In genomic region chr9:50658941-50659388, GRCm38 (mm10) we compare ENCODE assay signal across 8 mouse cellular contexts. TPM values are rescaled to one million over a fixed set of nuclear protein-coding genes. Genes with fewer than 3 reads are reported as not detected.
DNase-seq lines count a peak whose midpoint lies in the region; ATAC-seq lines count a peak whose summit lies in the region.

No protein-coding gene starts in this region.

- H3K27me3 ChIP-seq in erythroblast, embryonic 14.5 days (ENCODE audit: control insufficient read depth): no peaks in the 10 kb centered on the region
- no peaks in the 10 kb centered on the region for H3K27me3 ChIP-seq in hindbrain, embryonic 13.5 days

- H3K4me2 ChIP-seq in hindbrain, embryonic 13.5 days: peak overlapping the region; percentile 77

- ATAC-seq in erythroblast, adult 5-6 weeks (replicated peaks; ENCODE audit: low FRiP score, poor library complexity, severe bottlenecking): no peak; the same call in 1 of the 2 replicates
- ATAC-seq in hindbrain, embryonic 13.5 days (ENCODE audit: low FRiP score): peak; percentile 78
- peak; percentile 15 for ATAC-seq in megakaryocyte-erythroid progenitor cell, adult 5-6 weeks (replicated peaks; ENCODE audit: low FRiP score, low TSS enrichment, poor library complexity, severe bottlenecking)

- under 1% methylated on average over 28 of the region's 28 CpGs for WGBS in hindbrain, embryonic 13.5 days

- peak; percentile 4 for DNase-seq in spleen, adult 12 weeks (ENCODE audit: low spot score)
- no peak for DNase-seq in spleen, postnatal 10 days (ENCODE audit: low spot score in 2 of 2)
- no peak for DNase-seq in layer of hippocampus, postnatal 10 days (ENCODE audit: low spot score in 2 of 2)
- DNase-seq in thymus, postnatal 36 days: no peak

- H3K4me3 ChIP-seq in erythroblast, embryonic 14.5 days (replicated peaks): peak overlapping the region; percentile 100
- H3K4me3 ChIP-seq in hindbrain, embryonic 13.5 days: peak overlapping the region; percentile 96

- peaks cover 25% of the 10 kb centered on the region for H3K4me1 ChIP-seq in erythroblast, embryonic 14.5 days (ENCODE audit: control insufficient read depth)
- peaks cover 23% of the 10 kb centered on the region for H3K4me1 ChIP-seq in hindbrain, embryonic 13.5 days (replicated peaks)

- peak overlapping the region; percentile 92 for H3K9ac ChIP-seq in hindbrain, embryonic 13.5 days

- H3K27ac ChIP-seq in hindbrain, embryonic 13.5 days: peak overlapping the region; percentile 89

- peaks cover 18% of the 10 kb centered on the region for H3K36me3 ChIP-seq in erythroblast, embryonic 14.5 days (ENCODE audit: control insufficient read depth)
- peaks cover 40% of the 10 kb centered on the region for H3K36me3 ChIP-seq in hindbrain, embryonic 13.5 days

- H3K9me3 ChIP-seq in erythroblast, embryonic 14.5 days (ENCODE audit: control insufficient read depth, low read length): no peaks in the 10 kb centered on the region
- H3K9me3 ChIP-seq in hindbrain, embryonic 13.5 days: no peaks in the 10 kb centered on the region

RNA-seq across cellular contexts. Expression of gene Dlat, which starts 0.6 kb away (rescaled TPM):
- polyA plus RNA-seq in erythroblast, embryonic 14.5 days (2012): 1.2 and 1.3 TPM in 2 replicates
- total RNA-seq in erythroblast, adult 5-6 weeks (2015; ENCODE audit: low replicate concordance): 16.7 and 19.8 TPM in 2 replicates
- total RNA-seq in erythroblast, adult 5-6 weeks (2017; ENCODE audit: low replicate concordance): 6.7 and 16.4 TPM in 2 replicates
- 45.0 and 46.3 TPM in 2 replicates for polyA plus RNA-seq in hindbrain, embryonic 13.5 days (2015; fragmentation: Nextera tagmentation; extraction: Ambion mirVana)
- 41.0 and 51.5 TPM in 2 replicates for total RNA-seq in megakaryocyte-erythroid progenitor cell, adult 5-6 weeks (2014; fragmentation: Nextera tagmentation)
- total RNA-seq in megakaryocyte-erythroid progenitor cell, adult 5-6 weeks (2017): 52.4 and 68.9 TPM in 2 replicates
- total RNA-seq in layer of hippocampus, postnatal 10 days (2021): 100 to 1,000 TPM; 128 to 140 TPM

RNA-seq across cellular contexts. Expression of gene Nkapd1, which starts 41.7 kb away (rescaled TPM):
- polyA plus RNA-seq in erythroblast, embryonic 14.5 days (2012): 0.12 and 0.25 TPM in 2 replicates
- total RNA-seq in erythroblast, adult 5-6 weeks (2015; ENCODE audit: low replicate concordance): 9.0 and 15.3 TPM in 2 replicates
- 5.3 and 7.2 TPM in 2 replicates for total RNA-seq in erythroblast, adult 5-6 weeks (2017; ENCODE audit: low replicate concordance)
- 24.5 and 25.9 TPM in 2 replicates for polyA plus RNA-seq in hindbrain, embryonic 13.5 days (2015; fragmentation: Nextera tagmentation; extraction: Ambion mirVana)
- total RNA-seq in megakaryocyte-erythroid progenitor cell, adult 5-6 weeks (2014; fragmentation: Nextera tagmentation): 21.6 and 27.6 TPM in 2 replicates
- 46.2 and 51.8 TPM in 2 replicates for total RNA-seq in megakaryocyte-erythroid progenitor cell, adult 5-6 weeks (2017)
- total RNA-seq in layer of hippocampus, postnatal 10 days (2021): 10 to 100 TPM; 24.4 to 26.4 TPM

RNA-seq across cellular contexts. Expression of gene Pih1d2, which starts 41.8 kb away (rescaled TPM):
- 0.18 TPM in 1 of 2 replicates, not detected in the other for polyA plus RNA-seq in erythroblast, embryonic 14.5 days (2012)
- total RNA-seq in erythroblast, adult 5-6 weeks (2015; ENCODE audit: low replicate concordance): not detected in 2 replicates
- 0.42 and 1.0 TPM in 2 replicates for total RNA-seq in erythroblast, adult 5-6 weeks (2017; ENCODE audit: low replicate concordance)
- polyA plus RNA-seq in hindbrain, embryonic 13.5 days (2015; fragmentation: Nextera tagmentation; extraction: Ambion mirVana): 5.7 and 7.5 TPM in 2 replicates
- total RNA-seq in megakaryocyte-erythroid progenitor cell, adult 5-6 weeks (2014; fragmentation: Nextera tagmentation): 3.5 and 3.8 TPM in 2 replicates
- 10.4 TPM in 1 of 2 replicates, not detected in the other for total RNA-seq in megakaryocyte-erythroid progenitor cell, adult 5-6 weeks (2017)
- total RNA-seq in layer of hippocampus, postnatal 10 days (2021): 1 to 10 TPM; 1.9 to 3.1 TPM

RNA-seq across cellular contexts. Expression of gene Timm8b, which starts 55.3 kb away (rescaled TPM):
- polyA plus RNA-seq in erythroblast, embryonic 14.5 days (2012): 3.3 and 4.0 TPM in 2 replicates
- total RNA-seq in erythroblast, adult 5-6 weeks (2015; ENCODE audit: low replicate concordance): 21.1 and 27.1 TPM in 2 replicates
- 27.5 and 70.9 TPM in 2 replicates for total RNA-seq in erythroblast, adult 5-6 weeks (2017; ENCODE audit: low replicate concordance)
- 373 and 382 TPM in 2 replicates for polyA plus RNA-seq in hindbrain, embryonic 13.5 days (2015; fragmentation: Nextera tagmentation; extraction: Ambion mirVana)
- 176 and 190 TPM in 2 replicates for total RNA-seq in megakaryocyte-erythroid progenitor cell, adult 5-6 weeks (2014; fragmentation: Nextera tagmentation)
- 253 and 291 TPM in 2 replicates for total RNA-seq in megakaryocyte-erythroid progenitor cell, adult 5-6 weeks (2017)
- 100 to 1,000 TPM; 217 to 234 TPM for total RNA-seq in layer of hippocampus, postnatal 10 days (2021)

RNA-seq across cellular contexts. Expression of gene Sdhd, which starts 55.4 kb away (rescaled TPM):
- polyA plus RNA-seq in erythroblast, embryonic 14.5 days (2012): 1.3 and 2.3 TPM in 2 replicates
- total RNA-seq in erythroblast, adult 5-6 weeks (2015; ENCODE audit: low replicate concordance): 50.0 and 63.1 TPM in 2 replicates
- 26.2 and 57.2 TPM in 2 replicates for total RNA-seq in erythroblast, adult 5-6 weeks (2017; ENCODE audit: low replicate concordance)
- polyA plus RNA-seq in hindbrain, embryonic 13.5 days (2015; fragmentation: Nextera tagmentation; extraction: Ambion mirVana): 221 and 228 TPM in 2 replicates
- total RNA-seq in megakaryocyte-erythroid progenitor cell, adult 5-6 weeks (2014; fragmentation: Nextera tagmentation): 254 and 275 TPM in 2 replicates
- total RNA-seq in megakaryocyte-erythroid progenitor cell, adult 5-6 weeks (2017): 241 and 307 TPM in 2 replicates
- total RNA-seq in layer of hippocampus, postnatal 10 days (2021): 100 to 1,000 TPM; 140 to 155 TPM
